Mouse (Mus musculus): Measurements from ENCODE around the gene Sec24a.

The Sec24a gene

GRCm38 (mm10) chr11:51681324-51681975 lies 82.0 kb downstream of the Sec24a start:
- peak; percentile 85 to 91 for DNase-seq

GRCm38 (mm10) chr11:51679466-51679865 lies 84.0 kb downstream of the Sec24a start:
- DNase-seq: no peak

- peak in 1 of 2 experiments; percentile 34 for DNase-seq
These were observed 85.6 kb downstream of the Sec24a start for GRCm38 (mm10) chr11:51677737-51678418.

- no peak for DNase-seq
These were observed 88.0 kb downstream of the Sec24a start for GRCm38 (mm10) chr11:51675386-51675785.

GRCm38 (mm10) chr11:51673291-51673690 lies 90.1 kb downstream of the Sec24a start:
- DNase-seq: no peak

- no peak for DNase-seq
These were observed 92.1 kb downstream of the Sec24a start for GRCm38 (mm10) chr11:51671376-51671775.

- no peak for DNase-seq
These were observed 92.6 kb downstream of the Sec24a start for GRCm38 (mm10) chr11:51670846-51671245.

GRCm38 (mm10) chr11:51664747-51665146 lies 98.7 kb downstream of the Sec24a start:
- peak in 1 of 2 experiments; percentile 41 for DNase-seq

GRCm38 (mm10) chr11:51662632-51663031 lies 100.8 kb downstream of the Sec24a start:
- no peak for DNase-seq

GRCm38 (mm10) chr11:51661867-51662365 lies 101.5 kb downstream of the Sec24a start:
- no peak for DNase-seq

- peak; percentile 46 to 57 for DNase-seq
These were observed 104.7 kb downstream of the Sec24a start for GRCm38 (mm10) chr11:51658705-51659104.

- DNase-seq: peak in 1 of 2 experiments; percentile 7
These were observed 105.1 kb downstream of the Sec24a start for GRCm38 (mm10) chr11:51658291-51658690.

GRCm38 (mm10) chr11:51656798-51657521 lies 106.5 kb downstream of the Sec24a start:
- peak; percentile 28 to 47 for DNase-seq

GRCm38 (mm10) chr11:51654891-51655290 lies 108.5 kb downstream of the Sec24a start:
- no peak for DNase-seq

GRCm38 (mm10) chr11:51653736-51654135 lies 109.7 kb downstream of the Sec24a start:
- no peak for DNase-seq

GRCm38 (mm10) chr11:51652889-51653418 lies 110.5 kb downstream of the Sec24a start:
- no peak for DNase-seq

- peak; percentile 88 to 92 for DNase-seq
These were observed 112.5 kb downstream of the Sec24a start, which contains the start of the genes N4bp3 and D930048N14Rik for GRCm38 (mm10) chr11:51650691-51651515. TSS of gene N4bp3 (minus strand) at chr11:51650842. TSS of gene D930048N14Rik (plus strand) at chr11:51650954.

- DNase-seq: peak in 1 of 2 experiments; percentile 49
These were observed 113.2 kb downstream of the Sec24a start for GRCm38 (mm10) chr11:51650261-51650660.

GRCm38 (mm10) chr11:51649889-51650199 lies 113.6 kb downstream of the Sec24a start:
- DNase-seq: peak in 1 of 2 experiments; percentile 44

GRCm38 (mm10) chr11:51649111-51649888 lies 114.1 kb downstream of the Sec24a start:
- no peak for DNase-seq

- DNase-seq: peak; percentile 47 to 63
These were observed 114.9 kb downstream of the Sec24a start for GRCm38 (mm10) chr11:51648566-51648965.
